Mouse (Mus musculus): ENCODE data around the gene 4930432K21Rik. TPM values are rescaled to one million over a fixed set of nuclear protein-coding genes. Genes with fewer than 3 reads are reported as not detected.

The 4930432K21Rik gene
- polyA plus RNA-seq, 1 experiment, result 0.24 TPM

GRCm38 (mm10) chr8:84144636-84145245 is 3.1 kb upstream of the 4930432K21Rik start:
- Histone ChIP-seq H3ac (ENCODE audit: control insufficient read depth, insufficient read length) (no peak overlapping the region), H3K27me3 (ENCODE audit: control insufficient read depth, insufficient read depth, insufficient read length) (no peaks in the 10 kb centered on the region), H3K4me2 (ENCODE audit: low read depth) (no peak overlapping the region), H3K36me3 (ENCODE audit: control insufficient read depth, insufficient read depth) (peaks cover 7% of the 10 kb centered on the region), H3K79me2 (ENCODE audit: control insufficient read depth, insufficient read depth) (peaks cover 4% of the 10 kb centered on the region), H3K4me3 (no peak overlapping the region)
- TF ChIP-seq MAX (IDR thresholded peaks at IDR 0.05; ENCODE audit: low read depth) (no peak), CEBPB (IDR thresholded peaks at IDR 0.05; ENCODE audit: insufficient read depth, poor library complexity, severe bottlenecking) (peak; percentile 59)

DNA sequence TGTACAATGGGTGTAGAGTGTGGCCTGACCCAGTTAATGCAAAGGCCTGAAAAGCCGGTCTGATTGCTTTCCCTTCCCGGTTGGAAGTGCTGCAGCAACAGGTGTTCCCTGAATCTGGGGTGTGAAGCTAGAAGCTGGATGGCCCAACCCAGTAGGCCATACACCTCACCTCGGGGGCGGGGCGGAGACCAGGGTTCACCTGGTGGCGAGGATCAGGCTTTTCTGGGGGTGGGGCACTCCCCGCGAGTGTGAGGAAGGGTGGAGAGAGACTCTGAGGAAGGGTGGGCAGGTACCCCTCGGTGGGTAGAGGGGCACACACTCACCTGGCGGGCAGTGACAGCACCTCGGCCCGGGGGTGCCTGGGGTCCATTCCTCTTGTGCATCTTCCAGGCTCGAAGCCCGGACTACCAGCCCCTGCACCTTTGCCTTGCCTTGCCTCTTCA is 480 bp upstream of the 4930432K21Rik start:
- H3K79me2 ChIP-seq (ENCODE audit: control insufficient read depth, insufficient read depth), result peaks cover 4% of the 10 kb centered on the region
- no peaks in the 10 kb centered on the region for H3K27me3 ChIP-seq (ENCODE audit: control insufficient read depth, insufficient read depth, insufficient read length)
- TF ChIP-seq MYOD1 (IDR thresholded peaks at IDR 0.05; ENCODE audit: control insufficient read depth in 1 of 3, insufficient read length in 2 of 3, low read depth in 2 of 3) (peak in 1 of 3 experiments; percentile 5), MAX (IDR thresholded peaks at IDR 0.05; ENCODE audit: low read depth) (no peak)
- H3K36me3 ChIP-seq (ENCODE audit: control insufficient read depth, insufficient read depth), result no peaks in the 10 kb centered on the region
- H3ac ChIP-seq (ENCODE audit: control insufficient read depth, insufficient read length), result peak overlapping the region; percentile 7
- peak overlapping the region; percentile 70 for H3K4me3 ChIP-seq
- H3K4me2 ChIP-seq (ENCODE audit: low read depth), result peak overlapping the region; percentile 79

- Histone ChIP-seq H3K4me2 (ENCODE audit: low read depth) (peak overlapping the region; percentile 77), H3K4me3 (peak overlapping the region; percentile 70), H3K79me2 (ENCODE audit: control insufficient read depth, insufficient read depth) (peaks cover 4% of the 10 kb centered on the region), H3K36me3 (ENCODE audit: control insufficient read depth, insufficient read depth) (no peaks in the 10 kb centered on the region), H3ac (ENCODE audit: control insufficient read depth, insufficient read length) (no peak overlapping the region), H3K27me3 (ENCODE audit: control insufficient read depth, insufficient read depth, insufficient read length) (no peaks in the 10 kb centered on the region)
- no peak for TF ChIP-seq MYOG (IDR thresholded peaks at IDR 0.05; ENCODE audit: control insufficient read depth in 1 of 3, insufficient read depth in 1 of 3, insufficient read length in 2 of 3, low read depth in 2 of 3)
- no peak for TF ChIP-seq MYOD1 (IDR thresholded peaks at IDR 0.05; ENCODE audit: control insufficient read depth in 1 of 3, insufficient read length in 2 of 3, low read depth in 2 of 3)
- TF ChIP-seq TCF12 (IDR thresholded peaks at IDR 0.05; ENCODE audit: insufficient read depth, poor library complexity, severe bottlenecking), result no peak
- no peak for TF ChIP-seq SRF (IDR thresholded peaks at IDR 0.05; ENCODE audit: control insufficient read depth, insufficient read length, low read depth)
- TF ChIP-seq TCF3 (IDR thresholded peaks at IDR 0.05; ENCODE audit: insufficient read length, low read depth), result no peak
- TF ChIP-seq MAX (IDR thresholded peaks at IDR 0.05; ENCODE audit: low read depth), result no peak
- TF ChIP-seq USF1 (IDR thresholded peaks at IDR 0.05; ENCODE audit: low read depth), result no peak
- no peak for TF ChIP-seq POLR2A (IDR thresholded peaks at IDR 0.05; ENCODE audit: insufficient read length, low read depth)
- no peak for TF ChIP-seq CEBPB (IDR thresholded peaks at IDR 0.05; ENCODE audit: insufficient read depth, poor library complexity, severe bottlenecking)
- no peak for TF ChIP-seq REST (IDR thresholded peaks at IDR 0.05; ENCODE audit: insufficient read depth, insufficient read length)
- TF ChIP-seq POLR2AphosphoS2 (IDR thresholded peaks at IDR 0.05; ENCODE audit: insufficient read length, low read depth), result no peak
- no peak for TF ChIP-seq E2F4 (IDR thresholded peaks at IDR 0.05; ENCODE audit: insufficient read depth)
Observed at GRCm38 (mm10) chr8:84148531-84148850, 666 bp downstream of the 4930432K21Rik start.

- Histone ChIP-seq H3K27me3 (ENCODE audit: control insufficient read depth, insufficient read depth, insufficient read length) (no peaks in the 10 kb centered on the region), H3K4me2 (ENCODE audit: low read depth) (no peak overlapping the region), H3K79me2 (ENCODE audit: control insufficient read depth, insufficient read depth) (peaks cover 4% of the 10 kb centered on the region), H3ac (ENCODE audit: control insufficient read depth, insufficient read length) (no peak overlapping the region), H3K36me3 (ENCODE audit: control insufficient read depth, insufficient read depth) (no peaks in the 10 kb centered on the region), H3K4me3 (no peak overlapping the region)
- TF ChIP-seq MYOD1 (IDR thresholded peaks at IDR 0.05; ENCODE audit: control insufficient read depth in 1 of 3, insufficient read length in 2 of 3, low read depth in 2 of 3), result no peak
- TF ChIP-seq SRF (IDR thresholded peaks at IDR 0.05; ENCODE audit: control insufficient read depth, insufficient read length, low read depth), result no peak
- TF ChIP-seq MYOG (IDR thresholded peaks at IDR 0.05; ENCODE audit: control insufficient read depth in 1 of 3, insufficient read depth in 1 of 3, insufficient read length in 2 of 3, low read depth in 2 of 3), result no peak
- TF ChIP-seq MAX (IDR thresholded peaks at IDR 0.05; ENCODE audit: low read depth), result no peak
- no peak for TF ChIP-seq E2F4 (IDR thresholded peaks at IDR 0.05; ENCODE audit: insufficient read depth)
- no peak for TF ChIP-seq REST (IDR thresholded peaks at IDR 0.05; ENCODE audit: insufficient read depth, insufficient read length)
- TF ChIP-seq CEBPB (IDR thresholded peaks at IDR 0.05; ENCODE audit: insufficient read depth, poor library complexity, severe bottlenecking), result no peak
- no peak for TF ChIP-seq TCF12 (IDR thresholded peaks at IDR 0.05; ENCODE audit: insufficient read depth, poor library complexity, severe bottlenecking)
- no peak for TF ChIP-seq TCF3 (IDR thresholded peaks at IDR 0.05; ENCODE audit: insufficient read length, low read depth)
- no peak for TF ChIP-seq POLR2AphosphoS2 (IDR thresholded peaks at IDR 0.05; ENCODE audit: insufficient read length, low read depth)
- no peak for TF ChIP-seq USF1 (IDR thresholded peaks at IDR 0.05; ENCODE audit: low read depth)
- no peak for TF ChIP-seq POLR2A (IDR thresholded peaks at IDR 0.05; ENCODE audit: insufficient read length, low read depth)
Observed at GRCm38 (mm10) chr8:84149181-84149580, 1.4 kb downstream of the 4930432K21Rik start.

DNA sequence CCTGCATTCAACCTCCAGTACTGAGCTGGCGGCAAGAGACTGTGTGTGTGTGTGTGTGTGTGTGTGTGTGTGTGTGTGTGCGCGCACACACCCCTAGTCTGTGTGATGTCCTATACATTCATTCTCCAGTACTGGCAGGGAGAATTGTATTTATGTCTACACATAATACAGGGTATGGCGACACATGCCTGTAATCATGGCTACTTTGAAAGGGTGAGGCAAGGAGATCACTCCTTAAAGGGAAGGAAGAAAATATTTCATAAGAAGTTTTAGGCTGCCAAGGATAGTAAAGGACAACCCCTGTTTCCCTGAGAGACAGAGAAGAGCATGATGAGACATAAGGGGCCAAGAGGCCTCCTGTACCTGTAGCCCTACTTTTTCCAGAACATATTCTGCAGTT is 9.8 kb downstream of the 4930432K21Rik start:
- Histone ChIP-seq H3K4me3 (no peak overlapping the region), H3K4me2 (ENCODE audit: low read depth) (no peak overlapping the region), H3K36me3 (ENCODE audit: control insufficient read depth, insufficient read depth) (no peaks in the 10 kb centered on the region), H3K27me3 (ENCODE audit: control insufficient read depth, insufficient read depth, insufficient read length) (no peaks in the 10 kb centered on the region), H3K79me2 (ENCODE audit: control insufficient read depth, insufficient read depth) (no peaks in the 10 kb centered on the region), H3ac (ENCODE audit: control insufficient read depth, insufficient read length) (no peak overlapping the region)
- TF ChIP-seq MYOD1 (IDR thresholded peaks at IDR 0.05; ENCODE audit: control insufficient read depth in 1 of 3, insufficient read length in 2 of 3, low read depth in 2 of 3) (no peak), CEBPB (IDR thresholded peaks at IDR 0.05; ENCODE audit: insufficient read depth, poor library complexity, severe bottlenecking) (peak; percentile 73; the same call in 1 of the 2 replicates)
